Mouse (Mus musculus) effector memory CD4-positive, alpha-beta T cell, adult 5 months (primary cell): ENCODE measurements around the gene Gm13084. TPM values are rescaled to one million over a fixed set of nuclear protein-coding genes. Genes with fewer than 3 reads are reported as not detected.

Source experiments
- polyA plus RNA-seq: library from polyadenylated mRNA; unstranded; fragments of 100-300 nt; shearing (Covaris generic); gene quantifications from one replicate; pipeline ENCODE4 v1.2.1, GENCODE M21; 2017

Gene Gm13084
- not detected for polyA plus RNA-seq

DNA sequence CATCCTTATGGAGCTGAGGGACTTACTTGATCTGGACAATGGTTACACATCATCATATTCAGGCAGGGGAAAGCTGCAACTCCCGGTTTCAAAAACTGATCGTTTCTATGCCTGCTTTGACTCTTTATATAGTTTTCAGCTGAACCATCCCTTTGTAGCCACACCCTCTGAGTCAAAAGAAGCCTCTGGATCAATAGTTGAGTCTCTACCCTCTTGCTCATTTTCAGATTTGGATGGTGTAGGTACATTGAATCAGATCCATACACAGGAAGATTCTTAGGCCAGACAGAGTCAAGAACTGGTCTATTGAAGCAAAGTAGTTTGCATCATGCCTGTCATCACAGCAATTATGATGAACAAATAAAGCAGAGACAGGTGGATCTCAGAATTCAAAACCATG is at the start of gene Gm13084:
Gm13084 (minus strand) TSS at position 101 of the 400 bp plus-strand sequence.

DNA sequence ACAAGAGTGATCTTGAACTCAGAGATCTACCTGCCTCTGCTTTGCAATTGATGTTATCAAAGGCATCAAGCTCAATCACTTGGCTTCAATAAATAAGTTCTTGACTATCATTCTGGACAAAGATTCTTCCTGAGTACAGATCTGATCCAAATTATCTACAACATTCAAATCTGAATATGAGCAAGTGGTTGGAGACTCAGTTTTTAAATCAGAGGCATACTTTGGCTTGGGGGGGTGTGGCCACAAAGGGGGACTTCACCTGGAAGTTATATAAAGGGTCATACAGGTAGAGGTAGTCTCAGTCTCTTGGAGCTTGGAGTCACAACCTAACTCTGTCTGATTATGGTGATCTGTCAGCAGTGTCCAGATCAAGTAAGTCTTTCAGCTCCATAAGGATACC is 30.3 kb upstream of the Gm13084 start, which contains the start of gene Gm13103:
Gm13103 (plus strand) TSS at position 301 of the 400 bp plus-strand sequence.

DNA sequence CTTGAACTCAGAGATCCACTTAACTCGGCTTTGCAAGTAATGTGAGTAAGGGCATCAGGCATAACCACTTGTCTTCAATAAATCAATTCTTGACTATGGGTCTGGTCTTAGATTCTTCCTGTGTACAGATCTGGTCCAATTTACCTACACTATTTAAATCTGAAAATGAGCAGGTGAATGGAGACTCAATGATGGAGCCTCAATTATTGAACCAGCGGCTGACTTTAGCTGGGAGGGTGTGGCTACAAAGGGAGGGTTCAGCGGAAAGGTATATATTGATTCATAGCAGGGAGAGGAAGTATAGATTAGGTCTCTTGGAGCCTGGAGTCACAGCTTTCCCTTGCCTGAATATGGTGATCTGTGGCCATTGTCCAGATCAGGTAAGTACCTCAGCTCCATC is 26.8 kb downstream of the Gm13084 start, which contains the start of gene Gm13023:
Gm13023 (plus strand) TSS at position 301 of the 400 bp plus-strand sequence.

Other genes with a start within 250 kb of the Gm13084 start
- not detected for gene Gm13083, start 201.1 kb downstream of the Gm13084 start, polyA plus RNA-seq
- gene Gm13088, start 158.8 kb downstream of the Gm13084 start, polyA plus RNA-seq: not detected
- not detected for gene Gm13089, start 113.4 kb downstream of the Gm13084 start, polyA plus RNA-seq
- gene Gm13078, start 96.6 kb downstream of the Gm13084 start, polyA plus RNA-seq: not detected
- gene Gm13023, start 26.7 kb downstream of the Gm13084 start, polyA plus RNA-seq: not detected
- gene Gm13103, start 30.4 kb upstream of the Gm13084 start, polyA plus RNA-seq: not detected
- not detected for gene Pramef6, start 84.3 kb upstream of the Gm13084 start, polyA plus RNA-seq
- not detected for gene Pramef25, start 134.9 kb upstream of the Gm13084 start, polyA plus RNA-seq
- not detected for gene Gm13101, start 150.9 kb upstream of the Gm13084 start, polyA plus RNA-seq
- 0.30 TPM for gene Pramef17, start 178.3 kb upstream of the Gm13084 start, polyA plus RNA-seq
- gene Pramel4, start 243.0 kb upstream of the Gm13084 start, polyA plus RNA-seq: 0.16 TPM